Mouse (Mus musculus): Measurements from ENCODE around the gene Ctxn1. TPM values are rescaled to one million over a fixed set of nuclear protein-coding genes. Genes with fewer than 3 reads are reported as not detected.

Ctxn1 gene
- total RNA-seq (2014; rRNA removed; ENCODE audit: low replicate concordance) (10.4 and 12.5 TPM in 2 replicates), polyA plus RNA-seq (2015; fragmentation: Nextera tagmentation; extraction: Ambion mirVana) (13.2 and 13.7 TPM in 2 replicates)

DNA sequence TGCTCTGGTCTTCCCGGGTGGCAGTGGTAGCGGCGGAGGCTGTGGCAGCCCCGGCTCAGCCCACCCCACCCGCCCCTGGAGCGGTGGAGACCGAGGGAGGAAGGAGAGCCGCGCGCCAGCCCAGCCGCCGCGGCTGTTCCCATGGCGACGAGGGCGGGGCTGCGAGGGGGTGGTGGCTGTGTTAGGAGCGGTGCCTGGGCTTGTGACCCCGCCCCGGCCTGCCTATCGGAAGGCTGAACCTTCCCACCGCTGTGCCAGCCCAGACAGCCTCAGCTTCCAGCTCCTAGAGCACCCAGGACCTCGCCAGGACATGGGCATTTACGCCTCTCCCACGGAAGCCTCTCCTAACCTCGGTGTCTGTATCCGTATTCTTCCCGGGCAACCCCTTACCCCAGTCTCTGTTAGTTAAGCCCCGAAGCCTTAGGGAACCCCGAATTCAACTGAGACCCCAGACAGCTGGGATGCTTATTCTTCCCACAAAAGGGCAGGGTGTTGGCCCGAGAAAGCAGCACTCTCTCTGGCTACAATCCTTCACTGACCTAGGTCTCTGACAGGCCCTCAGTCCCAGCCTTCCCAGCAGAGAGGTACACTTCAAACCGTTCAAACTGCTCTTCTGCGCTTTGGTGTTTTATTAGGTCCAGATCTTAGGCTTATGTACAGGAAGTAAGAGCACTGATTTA lies at the start of gene Ctxn1:
TSS of gene Ctxn1 (minus strand) at position 150 of the 680 bp plus-strand sequence.
- H3K27ac ChIP-seq (ENCODE audit: low read depth) = no peak within 1 kb of the TSS
- H3K4me2 ChIP-seq (ENCODE audit: low read depth, low read length) = peak within 1 kb of the TSS; percentile 97
- H3K36me3 ChIP-seq (replicated peaks; ENCODE audit: control insufficient read depth, insufficient read depth, low read length) = peaks cover 67% of the 10 kb centered on the region
- 5% methylated on average over 32 of the region's 33 CpGs for WGBS
- H3K9me3 ChIP-seq (replicated peaks; ENCODE audit: control insufficient read depth, low read length) = no peaks in the 10 kb centered on the region
- H3K4me1 ChIP-seq (ENCODE audit: control insufficient read depth, insufficient read depth) = peaks cover 5% of the 10 kb centered on the region
- DNase-seq (ENCODE audit: low spot score) (peak; percentile 84), ATAC-seq (ENCODE audit: insufficient read depth, low read depth) (peak; percentile 93)
- peak within 1 kb of the TSS; percentile 62 for H3K9ac ChIP-seq (replicated peaks; ENCODE audit: low read depth, low read length)
- H3K27me3 ChIP-seq (ENCODE audit: control insufficient read depth, insufficient read depth, low read length) = no peaks in the 10 kb centered on the region
- TF ChIP-seq CTCF (IDR thresholded peaks at IDR 0.05; ENCODE audit: low read depth) (no peak), EP300 (IDR thresholded peaks at IDR 0.05; ENCODE audit: low read depth) (no peak)
- H3K4me3 ChIP-seq (ENCODE audit: low read depth, low read length) = peak within 1 kb of the TSS; percentile 66

DNA sequence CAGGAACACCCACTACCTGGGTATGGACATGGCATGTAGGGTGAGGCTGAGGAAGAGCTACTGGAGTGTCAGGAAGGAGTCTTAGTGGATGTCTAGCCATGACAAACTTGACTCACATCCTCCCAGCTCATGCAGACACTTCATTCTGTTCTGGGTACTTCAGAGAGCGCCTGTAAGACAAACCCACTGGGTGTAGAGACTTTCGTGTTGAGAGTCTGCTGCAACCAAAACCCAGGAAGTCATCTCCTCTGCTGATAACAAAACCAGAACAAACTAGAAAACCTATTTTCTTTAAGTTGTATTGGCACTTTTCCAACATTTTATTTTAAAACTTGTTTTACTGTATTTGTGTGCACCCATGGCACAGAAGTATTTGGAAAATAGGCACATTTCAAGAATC lies 46.8 kb upstream of the Ctxn1 start:
- Histone ChIP-seq H3K27ac (ENCODE audit: low read depth) (no peak overlapping the region), H3K9ac (replicated peaks; ENCODE audit: low read depth, low read length) (no peak overlapping the region), H3K27me3 (ENCODE audit: control insufficient read depth, insufficient read depth, low read length) (no peaks in the 10 kb centered on the region), H3K4me3 (ENCODE audit: low read depth, low read length) (no peak overlapping the region), H3K9me3 (replicated peaks; ENCODE audit: control insufficient read depth, low read length) (no peaks in the 10 kb centered on the region), H3K36me3 (replicated peaks; ENCODE audit: control insufficient read depth, insufficient read depth, low read length) (peaks cover 88% of the 10 kb centered on the region), H3K4me1 (ENCODE audit: control insufficient read depth, insufficient read depth) (no peaks in the 10 kb centered on the region), H3K4me2 (ENCODE audit: low read depth, low read length) (no peak overlapping the region)
- 65% methylated on average over 2 of the region's 2 CpGs for WGBS
- DNase-seq (ENCODE audit: low spot score) (no peak), ATAC-seq (ENCODE audit: insufficient read depth, low read depth) (no peak)
- no peak for TF ChIP-seq EP300 (IDR thresholded peaks at IDR 0.05; ENCODE audit: low read depth)
- no peak for TF ChIP-seq CTCF (IDR thresholded peaks at IDR 0.05; ENCODE audit: low read depth)

DNA sequence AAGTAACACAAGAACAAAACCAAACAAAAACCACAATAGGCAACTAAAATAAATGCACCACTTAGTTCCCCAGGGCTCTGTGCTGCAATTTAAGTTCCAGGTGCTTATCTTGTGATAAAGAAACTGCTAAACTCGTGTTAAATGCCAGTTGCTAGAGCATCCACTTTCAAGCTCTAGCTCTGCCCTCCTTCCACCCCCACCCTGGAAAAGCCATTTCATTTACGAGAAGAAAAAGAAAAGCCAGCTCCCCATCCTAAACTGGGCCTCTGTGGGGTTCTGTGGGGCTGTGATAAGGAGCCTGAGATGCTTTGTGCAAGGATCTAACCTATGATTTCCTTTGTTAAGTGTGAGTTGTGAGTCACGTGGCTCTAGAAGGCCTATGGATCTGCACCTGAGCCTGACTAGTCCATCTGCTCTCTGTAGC lies 45.1 kb upstream of the Ctxn1 start:
- 39% methylated on average over 3 of the region's 3 CpGs for WGBS
- no peak overlapping the region for H3K4me3 ChIP-seq (ENCODE audit: low read depth, low read length)
- no peaks in the 10 kb centered on the region for H3K9me3 ChIP-seq (replicated peaks; ENCODE audit: control insufficient read depth, low read length)
- H3K36me3 ChIP-seq (replicated peaks; ENCODE audit: control insufficient read depth, insufficient read depth, low read length) = peaks cover 89% of the 10 kb centered on the region
- TF ChIP-seq EP300 (IDR thresholded peaks at IDR 0.05; ENCODE audit: low read depth) (no peak), CTCF (IDR thresholded peaks at IDR 0.05; ENCODE audit: low read depth) (no peak)
- H3K27me3 ChIP-seq (ENCODE audit: control insufficient read depth, insufficient read depth, low read length) = no peaks in the 10 kb centered on the region
- no peak for DNase-seq (ENCODE audit: low spot score)
- H3K9ac ChIP-seq (replicated peaks; ENCODE audit: low read depth, low read length) = no peak overlapping the region
- H3K4me1 ChIP-seq (ENCODE audit: control insufficient read depth, insufficient read depth) = no peaks in the 10 kb centered on the region
- ATAC-seq (ENCODE audit: insufficient read depth, low read depth) = no peak
- no peak overlapping the region for H3K27ac ChIP-seq (ENCODE audit: low read depth)
- H3K4me2 ChIP-seq (ENCODE audit: low read depth, low read length) = no peak overlapping the region

DNA sequence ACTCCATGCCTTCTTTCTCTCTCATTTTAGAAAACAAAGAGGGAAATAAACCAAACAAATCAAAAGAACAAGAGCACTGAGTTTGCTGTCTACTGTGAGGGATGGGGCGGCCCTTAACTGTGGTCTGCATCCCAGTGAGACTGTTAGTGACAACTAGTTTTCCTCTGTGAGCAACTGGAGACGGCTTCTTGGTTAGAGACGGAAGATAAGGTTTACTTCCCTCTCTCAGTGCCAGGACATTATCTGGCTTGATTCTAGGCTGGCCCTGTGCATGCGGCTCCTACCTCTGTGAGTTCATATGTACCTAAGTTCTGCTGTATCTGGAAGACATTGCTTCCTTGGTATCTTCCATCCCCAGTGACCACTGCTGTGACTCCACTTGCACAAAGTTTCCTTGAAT lies 38.7 kb upstream of the Ctxn1 start:
- no peaks in the 10 kb centered on the region for H3K27me3 ChIP-seq (ENCODE audit: control insufficient read depth, insufficient read depth, low read length)
- no peak overlapping the region for H3K4me3 ChIP-seq (ENCODE audit: low read depth, low read length)
- DNase-seq (ENCODE audit: low spot score) (no peak), ATAC-seq (ENCODE audit: insufficient read depth, low read depth) (no peak)
- no peaks in the 10 kb centered on the region for H3K9me3 ChIP-seq (replicated peaks; ENCODE audit: control insufficient read depth, low read length)
- H3K4me2 ChIP-seq (ENCODE audit: low read depth, low read length) = no peak overlapping the region
- 66% methylated on average over 4 of the region's 4 CpGs for WGBS
- peaks cover 96% of the 10 kb centered on the region for H3K36me3 ChIP-seq (replicated peaks; ENCODE audit: control insufficient read depth, insufficient read depth, low read length)
- H3K9ac ChIP-seq (replicated peaks; ENCODE audit: low read depth, low read length) = no peak overlapping the region
- no peaks in the 10 kb centered on the region for H3K4me1 ChIP-seq (ENCODE audit: control insufficient read depth, insufficient read depth)
- TF ChIP-seq CTCF (IDR thresholded peaks at IDR 0.05; ENCODE audit: low read depth) (no peak), EP300 (IDR thresholded peaks at IDR 0.05; ENCODE audit: low read depth) (no peak)
- H3K27ac ChIP-seq (ENCODE audit: low read depth) = no peak overlapping the region

DNA sequence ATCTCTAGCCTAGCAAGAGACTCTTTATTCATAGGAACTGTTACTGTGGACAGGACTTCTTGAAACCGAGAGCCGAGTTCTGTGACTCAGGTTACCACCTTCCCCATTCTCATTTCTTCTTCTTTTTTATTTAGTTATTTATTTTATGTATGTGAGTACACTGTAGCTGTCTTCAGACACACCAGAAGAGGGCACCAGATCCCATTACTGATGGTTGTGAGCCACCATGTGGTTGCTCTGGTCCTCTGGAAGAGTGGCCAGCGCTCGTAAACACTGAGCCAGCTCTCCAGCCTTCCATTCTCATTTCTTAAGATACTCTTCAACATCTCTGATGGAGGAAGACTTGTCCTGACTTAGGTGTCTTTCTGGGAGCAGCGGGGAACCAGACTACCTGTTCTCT lies 33.7 kb upstream of the Ctxn1 start:
- Histone ChIP-seq H3K36me3 (replicated peaks; ENCODE audit: control insufficient read depth, insufficient read depth, low read length) (peaks cover 94% of the 10 kb centered on the region), H3K27ac (ENCODE audit: low read depth) (no peak overlapping the region), H3K9ac (replicated peaks; ENCODE audit: low read depth, low read length) (no peak overlapping the region), H3K4me2 (ENCODE audit: low read depth, low read length) (no peak overlapping the region), H3K9me3 (replicated peaks; ENCODE audit: control insufficient read depth, low read length) (no peaks in the 10 kb centered on the region), H3K4me3 (ENCODE audit: low read depth, low read length) (no peak overlapping the region), H3K27me3 (ENCODE audit: control insufficient read depth, insufficient read depth, low read length) (no peaks in the 10 kb centered on the region), H3K4me1 (ENCODE audit: control insufficient read depth, insufficient read depth) (no peaks in the 10 kb centered on the region)
- ATAC-seq (ENCODE audit: insufficient read depth, low read depth) (no peak), DNase-seq (ENCODE audit: low spot score) (no peak)
- 87% methylated on average over 5 of the region's 5 CpGs for WGBS
- TF ChIP-seq EP300 (IDR thresholded peaks at IDR 0.05; ENCODE audit: low read depth) = no peak
- TF ChIP-seq CTCF (IDR thresholded peaks at IDR 0.05; ENCODE audit: low read depth) = no peak

DNA sequence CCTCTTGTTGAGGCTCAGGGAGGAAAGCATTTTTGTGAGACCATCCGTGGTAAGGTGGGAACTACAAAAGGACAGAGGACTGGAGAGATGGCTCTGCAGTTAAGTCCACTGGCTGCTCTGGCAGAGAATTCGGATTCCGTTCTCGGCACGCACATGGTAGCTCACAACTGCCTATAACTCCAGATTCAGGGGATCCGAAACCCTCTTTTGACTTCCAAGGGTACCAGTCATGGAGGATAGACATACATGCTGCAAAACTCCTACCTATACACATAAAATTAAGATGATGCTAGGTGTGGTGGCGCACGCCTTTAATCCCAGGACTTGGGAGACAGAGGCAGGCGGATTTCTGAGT lies 17.0 kb upstream of the Ctxn1 start:
- TF ChIP-seq EP300 (IDR thresholded peaks at IDR 0.05; ENCODE audit: low read depth) = no peak
- peak; percentile 51 for ATAC-seq (ENCODE audit: insufficient read depth, low read depth)
- peaks cover 5% of the 10 kb centered on the region for H3K4me1 ChIP-seq (ENCODE audit: control insufficient read depth, insufficient read depth)
- H3K9me3 ChIP-seq (replicated peaks; ENCODE audit: control insufficient read depth, low read length) = no peaks in the 10 kb centered on the region
- H3K4me2 ChIP-seq (ENCODE audit: low read depth, low read length) = peak overlapping the region; percentile 77
- peaks cover 28% of the 10 kb centered on the region for H3K36me3 ChIP-seq (replicated peaks; ENCODE audit: control insufficient read depth, insufficient read depth, low read length)
- DNase-seq (ENCODE audit: low spot score) = no peak
- H3K27me3 ChIP-seq (ENCODE audit: control insufficient read depth, insufficient read depth, low read length) = no peaks in the 10 kb centered on the region
- WGBS = 22% methylated on average over 9 of the region's 9 CpGs
- H3K27ac ChIP-seq (ENCODE audit: low read depth) = peak overlapping the region; percentile 81
- H3K4me3 ChIP-seq (ENCODE audit: low read depth, low read length) = peak overlapping the region; percentile 86
- peak overlapping the region; percentile 81 for H3K9ac ChIP-seq (replicated peaks; ENCODE audit: low read depth, low read length)
